Mouse (Mus musculus) midbrain, embryonic 10.5 days (tissue): ENCODE results near the gene Cnga1. TPM values are rescaled to one million over a fixed set of nuclear protein-coding genes. Genes with fewer than 3 reads are reported as not detected.
"Not testable (repeated sequence)": the region's sequence is repeated elsewhere in the genome, so short reads cannot be mapped to it uniquely, and the experiment has no call there.

ENCODE experiments used
- DNase-seq: peaks from one replicate; pipeline ENCODE4 v3.0.0-alpha.2; 2017; ENCODE audit warnings: low spot score
- H3K27ac ChIP-seq: fragments of 300-500 bp; sonication (generic); replicated peaks from 2 replicates; pipeline ENCODE4 v1.5.1; 2016; ENCODE audit warnings: mild to moderate bottlenecking
- H3K27me3 ChIP-seq: fragments of 300-500 bp; sonication (generic); 2 replicates; pipeline ENCODE4 v1.6.1; 2016; ENCODE audit warnings: low read depth, mild to moderate bottlenecking; ENCODE audit not compliant: poor library complexity, severe bottlenecking
- H3K36me3 ChIP-seq: fragments of 300-500 bp; sonication (generic); 2 replicates; pipeline ENCODE4 v1.6.1; 2016; ENCODE audit warnings: mild to moderate bottlenecking, moderate library complexity
- H3K4me1 ChIP-seq: fragments of 300-500 bp; sonication (generic); 2 replicates; pipeline ENCODE4 v1.6.1; 2016
- H3K4me3 ChIP-seq: fragments of 300-500 bp; sonication (generic); 2 replicates; pipeline ENCODE4 v1.5.1; 2016; ENCODE audit warnings: mild to moderate bottlenecking, moderate library complexity
- H3K9me3 ChIP-seq: fragments of 300-500 bp; sonication (generic); replicated peaks from 2 replicates; pipeline ENCODE4 v1.6.1; 2016; ENCODE audit warnings: mild to moderate bottlenecking
- WGBS: fragments of 180-500 bp; shearing (Covaris S2); methylation state at CpG from one replicate; pipeline ENCODE4 v1.1.7; 2016; 5-methylcytosine and 5-hydroxymethylcytosine counted together
- polyA plus RNA-seq: library from polyadenylated mRNA; unstranded; fragments of >200 nt; fragmentation: Nextera tagmentation; extraction: Ambion mirVana; gene quantifications from 2 replicates; pipeline ENCODE4 v1.2.1, GENCODE M21; 2016

The Cnga1 gene
- polyA plus RNA-seq, 1 experiment from 2014 or later: not detected

DNA sequence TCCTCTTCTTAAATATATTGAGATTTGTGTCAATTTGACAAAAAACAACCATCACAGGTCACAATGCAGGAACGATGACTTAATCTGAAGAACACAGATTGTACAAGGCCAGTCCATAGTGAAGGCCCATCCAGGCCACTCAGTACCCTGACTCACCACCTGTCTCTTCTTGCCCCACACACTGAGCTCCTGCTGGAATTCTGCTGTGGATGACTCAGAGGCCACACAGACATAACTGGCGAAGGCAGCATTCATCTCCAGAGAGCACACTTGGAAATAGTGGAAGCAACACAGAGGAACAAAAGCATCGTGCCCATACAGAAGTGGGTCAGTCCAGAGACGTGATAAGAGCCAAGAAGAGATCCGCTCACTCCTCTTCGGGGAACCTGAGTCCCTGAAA, 14.0 kb downstream of the Cnga1 start:
- H3K4me1 ChIP-seq: no peaks in the 10 kb centered on the region
- WGBS: 88% methylated on average over 6 of the region's 6 CpGs
- H3K36me3 ChIP-seq: no peaks in the 10 kb centered on the region
- H3K4me3 ChIP-seq: no peak overlapping the region
- no peaks in the 10 kb centered on the region for H3K9me3 ChIP-seq
- no peak overlapping the region for H3K27ac ChIP-seq
- H3K27me3 ChIP-seq: no peaks in the 10 kb centered on the region
- DNase-seq: no peak

DNA sequence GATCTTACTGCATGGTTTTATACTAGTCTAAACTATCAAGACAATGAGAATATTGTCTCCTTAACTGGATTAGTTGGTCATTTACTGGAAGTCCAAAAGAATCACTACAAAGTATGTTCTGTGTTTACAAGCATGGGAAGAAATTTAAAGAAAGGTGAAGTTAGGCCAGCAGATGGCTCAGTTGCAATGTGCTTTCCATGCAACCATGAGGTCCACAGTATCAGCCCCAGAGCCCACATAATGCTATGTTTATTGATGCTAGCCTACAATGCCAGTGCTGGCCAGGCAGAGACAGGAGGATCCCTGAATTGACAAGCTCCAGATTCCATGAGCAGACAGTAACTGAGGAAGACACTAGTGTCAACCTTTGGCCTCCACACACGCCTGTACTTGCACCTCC, 23.1 kb downstream of the Cnga1 start:
- whole genome bisulfite sequencing: 93% methylated on average over 1 of the region's 1 CpGs
- Histone ChIP-seq H3K4me3 (no peak overlapping the region), H3K9me3 (no peaks in the 10 kb centered on the region), H3K27ac (no peak overlapping the region), H3K4me1 (no peaks in the 10 kb centered on the region), H3K36me3 (no peaks in the 10 kb centered on the region), H3K27me3 (no peaks in the 10 kb centered on the region)
- DNase-seq: no peak

DNA sequence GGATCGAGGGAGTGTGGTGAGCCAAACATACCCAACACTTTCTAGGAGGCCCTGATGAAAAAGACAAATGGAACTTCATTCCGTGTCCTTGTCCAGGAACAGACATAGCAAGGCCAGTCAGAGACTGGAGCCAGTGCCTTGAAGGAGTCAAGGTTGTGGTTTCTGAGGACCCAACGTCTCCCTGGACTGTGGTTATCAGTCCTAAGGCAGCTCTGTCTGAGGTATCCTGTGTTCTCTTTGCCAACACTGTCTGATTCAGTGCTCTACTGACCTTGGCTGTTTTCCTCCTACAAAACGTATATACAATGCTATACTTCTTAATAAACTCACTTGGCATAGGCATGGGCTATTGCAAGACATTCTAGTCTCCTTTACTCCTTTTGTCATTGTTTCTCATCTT, 26.7 kb downstream of the Cnga1 start:
- DNase-seq: no peak
- Histone ChIP-seq H3K4me3 (no peak overlapping the region), H3K9me3 (no peaks in the 10 kb centered on the region), H3K4me1 (no peaks in the 10 kb centered on the region), H3K36me3 (no peaks in the 10 kb centered on the region), H3K27me3 (no peaks in the 10 kb centered on the region), H3K27ac (no peak overlapping the region)
- 91% methylated on average over 4 of the region's 4 CpGs for WGBS

DNA sequence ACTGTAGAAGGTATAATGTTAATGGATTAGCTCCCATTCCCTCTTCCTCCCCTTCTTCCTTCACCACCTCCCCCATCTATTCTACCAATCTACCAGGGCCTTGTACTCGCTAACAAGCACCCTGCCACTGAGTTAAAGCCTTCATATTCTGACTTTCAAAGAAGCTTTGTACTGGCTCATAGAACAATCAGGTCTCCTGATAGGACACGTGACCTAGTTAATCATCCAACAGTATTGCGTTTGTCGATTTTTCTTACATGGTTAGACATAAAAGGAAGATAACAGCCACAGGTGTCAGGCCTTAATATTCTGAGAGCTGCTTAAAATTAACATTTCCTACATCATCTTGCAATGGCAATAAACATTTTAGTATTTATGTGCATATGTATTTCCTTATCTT, 40.9 kb downstream of the Cnga1 start:
- Histone ChIP-seq H3K27ac (no peak overlapping the region), H3K4me3 (no peak overlapping the region), H3K27me3 (no peaks in the 10 kb centered on the region), H3K36me3 (no peaks in the 10 kb centered on the region), H3K9me3 (no peaks in the 10 kb centered on the region), H3K4me1 (no peaks in the 10 kb centered on the region)
- no peak for DNase-seq
- WGBS: 85% methylated on average over 4 of the region's 4 CpGs

DNA sequence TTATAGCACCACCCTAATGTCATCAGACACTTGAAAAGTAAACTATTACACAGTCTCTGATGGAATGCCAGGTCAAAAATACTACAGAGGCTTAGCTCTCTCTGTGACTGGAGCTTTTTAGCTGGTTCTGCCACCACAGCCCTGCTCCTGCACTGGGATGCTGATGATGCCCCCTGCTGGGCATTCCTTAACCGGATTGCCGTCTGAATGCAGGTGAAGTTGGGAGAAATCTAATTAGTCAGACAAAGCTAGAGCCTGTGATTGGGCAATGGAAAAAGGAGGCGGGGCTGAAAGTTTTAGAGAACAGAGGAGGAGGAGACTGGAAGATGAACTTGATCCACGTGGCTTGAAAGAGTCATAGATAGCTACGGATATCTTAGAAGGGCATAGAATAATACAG, 43.1 kb downstream of the Cnga1 start:
- Histone ChIP-seq H3K9me3 (no peaks in the 10 kb centered on the region), H3K4me3 (no peak overlapping the region), H3K27me3 (no peaks in the 10 kb centered on the region), H3K4me1 (no peaks in the 10 kb centered on the region), H3K27ac (no peak overlapping the region), H3K36me3 (no peaks in the 10 kb centered on the region)
- DNase-seq: peak; percentile 45
- WGBS: 15% methylated on average over 5 of the region's 5 CpGs

DNA sequence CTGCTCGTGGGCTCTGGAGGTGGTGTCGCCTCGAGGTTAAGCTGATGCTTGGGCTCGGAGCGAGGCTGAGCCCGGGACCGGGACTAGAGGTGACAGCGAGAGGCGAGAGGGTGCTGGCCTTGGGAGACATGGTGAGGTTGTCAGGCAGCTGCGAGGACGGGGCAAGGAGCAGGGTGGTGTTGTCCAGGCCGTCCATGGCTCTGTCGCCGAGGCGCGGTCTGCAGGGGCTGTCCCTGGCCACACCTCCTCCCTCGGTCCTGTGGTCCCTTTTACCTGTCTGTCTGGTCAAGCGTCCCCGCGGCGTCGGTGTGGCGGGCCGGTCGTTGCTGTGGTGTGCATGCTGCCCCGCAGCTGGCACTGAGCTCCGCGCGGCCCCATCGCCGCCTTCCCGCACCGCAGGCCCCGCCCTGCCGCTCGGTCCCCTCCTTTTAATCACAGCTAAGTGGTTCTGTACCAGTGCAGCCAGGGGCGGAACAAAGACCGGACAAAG, 56.8 kb downstream of the Cnga1 start, which contains the start of gene Gm5868:
Gene Gm5868, minus strand, starts transcription at position 360 of the 490 bp plus-strand sequence.
- peak within 1 kb of the TSS; percentile 69 for H3K27ac ChIP-seq

DNA sequence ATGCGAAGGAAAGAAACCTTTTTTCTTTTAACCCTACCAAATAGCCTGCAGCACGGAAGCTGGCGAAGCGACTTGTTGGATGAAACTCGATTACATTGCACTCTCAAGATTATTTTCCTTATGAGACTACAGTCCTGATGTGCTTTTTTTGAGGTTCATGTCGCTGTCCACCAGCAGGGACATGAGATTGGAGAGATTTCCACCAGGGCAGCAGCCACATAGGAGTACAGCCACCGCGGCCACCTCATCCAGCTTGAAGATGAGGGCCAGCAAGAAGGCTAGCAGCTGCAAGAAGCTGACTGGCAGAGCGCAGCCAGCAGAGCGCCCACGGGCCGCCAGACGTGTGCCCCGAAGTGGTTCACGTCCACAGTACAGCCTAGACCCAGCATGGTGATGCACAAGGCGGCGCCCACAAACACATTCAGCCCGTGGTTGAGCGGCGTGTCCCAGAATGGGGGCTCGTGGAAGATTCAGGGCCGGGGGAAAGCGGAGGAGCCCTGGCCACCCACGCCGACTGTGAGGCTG, 57.3 kb downstream of the Cnga1 start:
- WGBS: 47% methylated on average over 25 of the region's 25 CpGs
- Histone ChIP-seq H3K27ac (peak overlapping the region; percentile 69; the same call in 1 of the 2 replicates), H3K4me3 (peak overlapping the region; percentile 53), H3K27me3 (peaks cover 44% of the 10 kb centered on the region)
- DNase-seq: peak; percentile 17
- not testable (repeated sequence) for H3K4me1 ChIP-seq, H3K9me3 ChIP-seq, H3K36me3 ChIP-seq

More for the DNA sequence above, 56.8 kb downstream of the Cnga1 start, which contains the start of gene Gm5868:
- Histone ChIP-seq H3K4me3 (peak within 1 kb of the TSS; percentile 53), H3K27me3 (peaks cover 39% of the 10 kb centered on the region), H3K36me3 (no peaks in the 10 kb centered on the region), H3K9me3 (no peaks in the 10 kb centered on the region), H3K4me1 (peaks cover 7% of the 10 kb centered on the region)
- DNase-seq: peak; percentile 54
- 4% methylated on average over 38 of the region's 38 CpGs for WGBS

DNA sequence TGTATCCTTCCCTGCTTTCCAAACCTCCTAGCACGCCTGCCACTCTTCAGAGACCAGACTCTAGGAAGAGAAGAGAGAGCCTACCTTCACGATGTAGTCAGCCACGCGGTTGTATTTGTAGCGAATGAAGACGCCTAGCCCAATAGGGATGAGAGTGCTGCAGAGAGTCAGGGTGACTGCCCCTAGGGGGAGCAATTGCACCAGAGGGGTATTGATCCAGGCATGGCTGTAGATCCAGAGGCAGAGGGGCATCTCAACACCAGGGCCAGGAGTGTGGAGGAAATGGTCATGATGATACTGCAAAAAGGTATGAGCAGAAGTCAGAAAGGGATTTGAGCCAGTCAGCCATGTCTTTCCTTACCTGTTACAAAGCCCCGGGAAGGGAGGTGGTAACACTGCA, 58.0 kb downstream of the Cnga1 start:
- not testable (repeated sequence) for H3K4me3 ChIP-seq, H3K36me3 ChIP-seq, DNase-seq, H3K27ac ChIP-seq, H3K9me3 ChIP-seq, H3K4me1 ChIP-seq
- WGBS: 47% methylated on average over 7 of the region's 7 CpGs
- peaks cover 50% of the 10 kb centered on the region for H3K27me3 ChIP-seq

DNA sequence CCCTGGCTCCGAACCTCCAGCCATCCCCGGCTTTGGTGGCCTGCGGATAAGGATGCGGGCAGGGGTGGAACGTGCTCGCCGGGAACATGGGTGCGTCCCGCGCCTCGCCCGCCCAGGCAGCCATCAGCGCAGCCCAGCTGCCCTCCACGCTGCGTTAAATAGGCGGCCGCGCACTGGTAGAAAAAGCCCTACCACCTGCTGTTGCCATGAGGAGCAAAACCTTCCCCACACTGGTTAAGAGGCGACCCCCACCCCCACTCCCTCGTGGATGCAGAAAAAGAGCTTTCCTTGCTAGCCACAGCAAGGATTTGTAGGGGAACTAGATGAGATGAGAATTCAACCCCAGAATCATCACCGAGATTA, 63.1 kb downstream of the Cnga1 start, which contains the start of gene Zar1:
Gene Zar1, minus strand, starts transcription at position 285 of the 363 bp plus-strand sequence.
- H3K27me3 ChIP-seq: peaks cover 61% of the 10 kb centered on the region
- 9% methylated on average over 20 of the region's 21 CpGs for WGBS
- H3K4me3 ChIP-seq: peak within 1 kb of the TSS; percentile 59
- not testable (repeated sequence) for H3K36me3 ChIP-seq, H3K9me3 ChIP-seq, H3K4me1 ChIP-seq
- peak within 1 kb of the TSS; percentile 74 for H3K27ac ChIP-seq
- peak; percentile 30 for DNase-seq

DNA sequence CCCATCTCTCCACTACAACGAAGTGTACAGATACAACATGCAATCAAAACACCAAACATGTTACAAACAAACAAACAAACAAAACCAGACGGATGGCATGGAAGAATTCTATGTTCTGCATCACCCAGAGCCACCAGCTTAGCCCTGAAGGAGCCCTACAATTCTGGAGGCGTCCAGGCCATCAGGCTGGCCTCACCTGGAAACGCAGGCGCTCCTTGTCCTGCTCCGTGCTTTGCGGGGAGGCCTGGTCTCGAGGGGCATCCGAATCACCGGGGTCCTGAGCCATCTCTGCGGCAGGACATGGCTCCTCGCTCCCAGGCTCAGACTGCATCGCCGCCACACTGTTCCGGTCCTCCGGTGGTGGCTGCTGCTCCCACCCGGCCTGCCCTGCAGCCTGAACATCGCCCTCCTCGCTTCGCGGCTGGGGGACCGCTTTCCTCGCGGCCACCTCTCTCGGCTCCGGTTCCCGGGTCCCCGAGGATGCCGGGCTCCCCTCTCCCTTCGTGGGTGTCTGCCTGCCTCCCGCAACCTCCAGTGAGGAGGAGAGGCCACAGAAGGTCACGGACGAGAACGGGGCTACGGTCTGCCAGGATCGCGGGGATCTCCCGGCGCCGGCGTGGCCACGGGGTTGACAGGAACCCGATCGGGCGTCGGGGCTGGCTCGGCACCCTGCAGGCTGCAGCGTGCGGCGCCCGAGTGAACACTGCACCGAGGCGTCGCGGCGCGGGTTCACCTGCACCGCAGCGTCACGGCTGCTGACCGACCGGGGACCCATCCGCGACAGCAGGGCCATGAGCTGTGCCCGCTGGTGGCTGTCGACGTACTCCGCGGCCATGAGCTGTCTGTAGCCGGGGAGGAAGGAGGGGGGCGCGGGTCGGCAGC, 63.7 kb downstream of the Cnga1 start:
- not testable (repeated sequence) for H3K36me3 ChIP-seq, H3K9me3 ChIP-seq, H3K4me1 ChIP-seq
- H3K4me3 ChIP-seq: peak overlapping the region; percentile 59
- peaks cover 56% of the 10 kb centered on the region for H3K27me3 ChIP-seq
- peak; percentile 58 for DNase-seq
- H3K27ac ChIP-seq: peak overlapping the region; percentile 74
- 9% methylated on average over 43 of the region's 73 CpGs for WGBS

DNA sequence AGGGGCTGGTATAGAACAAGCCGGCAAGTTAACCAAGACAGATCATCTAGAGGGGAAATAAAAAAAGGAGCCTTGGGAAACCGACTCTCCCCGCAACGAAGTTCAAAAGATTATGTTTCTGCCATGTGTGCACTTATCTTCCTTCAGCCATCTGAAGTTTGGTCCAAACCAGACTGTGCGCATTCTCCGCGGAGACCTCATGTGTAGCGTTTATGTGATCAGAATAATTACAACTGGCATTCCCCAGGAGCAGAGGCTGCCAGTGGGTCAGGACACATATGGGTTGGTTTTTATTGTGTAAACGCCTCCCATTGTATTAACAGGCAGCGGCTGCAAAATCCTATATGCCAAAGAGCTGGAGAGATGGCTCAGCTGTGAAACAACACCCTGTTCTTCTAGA, 64.5 kb downstream of the Cnga1 start:
- peaks cover 56% of the 10 kb centered on the region for H3K27me3 ChIP-seq
- H3K4me3 ChIP-seq, H3K27ac ChIP-seq, H3K9me3 ChIP-seq, H3K4me1 ChIP-seq, H3K36me3 ChIP-seq: not testable (repeated sequence)
- peak; percentile 25 for DNase-seq
- 65% methylated on average over 10 of the region's 10 CpGs for WGBS

DNA sequence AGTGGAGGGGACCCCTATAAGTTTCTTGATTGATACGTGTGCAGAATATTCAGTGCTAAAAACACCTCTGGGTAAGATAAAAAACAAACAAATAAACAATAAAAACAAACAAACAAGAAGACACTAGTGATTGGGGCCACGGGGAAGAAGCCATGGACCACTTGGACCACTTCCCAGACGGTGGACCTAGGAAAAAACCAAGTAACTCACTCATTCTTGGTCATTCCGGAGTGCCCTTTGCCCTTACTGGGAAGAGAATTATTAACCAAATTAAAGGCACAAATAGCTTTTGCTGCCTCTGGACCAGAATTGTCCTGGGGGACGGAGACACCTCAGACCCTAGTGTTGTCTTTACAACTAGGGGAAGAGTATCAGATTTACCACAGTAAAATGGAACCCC, 78.5 kb downstream of the Cnga1 start:
- no peak for DNase-seq
- Histone ChIP-seq H3K9me3 (peaks cover 15% of the 10 kb centered on the region), H3K27me3 (no peaks in the 10 kb centered on the region), H3K36me3 (no peaks in the 10 kb centered on the region), H3K27ac (no peak overlapping the region), H3K4me3 (no peak overlapping the region), H3K4me1 (no peaks in the 10 kb centered on the region)
- 92% methylated on average over 5 of the region's 5 CpGs for WGBS

DNA sequence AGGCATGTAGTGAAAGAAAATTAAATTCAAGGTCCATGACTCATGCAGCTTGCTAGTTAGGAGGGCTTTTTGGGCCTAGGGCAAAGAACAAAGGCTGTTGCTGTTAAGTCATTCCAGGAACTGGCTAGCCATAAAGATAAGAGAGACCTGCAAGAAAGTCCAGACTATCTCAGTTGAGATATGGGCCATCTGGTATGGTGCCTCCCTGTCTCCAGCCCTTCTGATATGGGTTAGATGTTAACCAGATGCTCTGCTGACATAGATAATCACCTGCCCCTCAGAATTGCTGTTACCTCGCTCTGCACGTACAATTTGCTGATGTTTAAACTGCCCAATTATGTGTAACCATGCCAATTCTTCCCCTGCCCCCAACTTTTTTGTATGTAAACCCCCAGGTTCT, 80.9 kb downstream of the Cnga1 start:
- not testable (repeated sequence) for H3K36me3 ChIP-seq, H3K27ac ChIP-seq, H3K4me3 ChIP-seq, H3K27me3 ChIP-seq, DNase-seq, H3K9me3 ChIP-seq
- WGBS: 84% methylated on average over 2 of the region's 2 CpGs
- H3K4me1 ChIP-seq: peaks cover 11% of the 10 kb centered on the region
